Comparison of ENCODE assay signal across 11 mouse cellular contexts in the genomic region with DNA sequence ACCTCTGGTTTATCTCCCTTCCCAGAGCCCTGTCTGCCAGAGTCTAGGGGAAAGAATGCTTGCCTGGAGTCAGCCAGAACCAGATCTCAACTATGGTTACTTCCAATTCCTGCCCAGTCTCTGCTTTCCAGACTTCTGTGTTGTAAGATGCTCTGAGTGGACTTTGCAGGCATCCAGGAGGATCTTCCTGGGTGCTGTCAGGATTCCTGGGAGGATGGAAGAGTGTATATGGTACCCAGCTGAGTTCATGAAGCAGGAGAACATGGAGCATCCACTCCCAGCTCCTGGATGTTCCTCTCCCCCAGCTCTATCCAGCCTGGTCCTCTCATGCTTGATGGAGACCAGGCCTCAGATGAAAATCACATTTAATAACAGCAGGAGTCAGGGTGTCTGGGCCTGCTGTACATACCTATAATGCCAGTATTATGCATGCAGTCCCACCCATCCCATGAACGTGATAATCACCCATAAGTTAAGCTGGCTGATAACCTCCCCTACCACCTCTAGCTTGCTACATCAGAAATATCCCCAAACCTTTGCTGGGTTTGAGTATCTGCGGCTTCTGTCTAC.
DNase-seq lines count a peak whose midpoint lies in the region; ATAC-seq lines count a peak whose summit lies in the region.
"Had no signal": no experiment of that assay in that cellular context is flagged by ENCODE, and none has a peak within 500 bp of the region (broad histone marks: within the 10 kb centered on the region; RNA-seq: fewer than 3 reads in every experiment).

No protein-coding gene starts in this region.

- DNase-seq in kidney, postnatal 36 days = no peak
- no peak for DNase-seq in thymus, postnatal 0 days (ENCODE audit: low spot score)
- DNase-seq in cerebellum, adult 9-10 months = no peak

- no peak overlapping the region for H3K4me3 ChIP-seq in kidney, embryonic 14.5 days (ENCODE audit: low read length)
- H3K4me3 ChIP-seq in embryonic facial prominence, embryonic 13.5 days = no peak overlapping the region
- H3K4me3 ChIP-seq in intestine, embryonic 15.5 days (replicated peaks) = no peak overlapping the region
- no peak overlapping the region for H3K4me3 ChIP-seq in stomach, embryonic 14.5 days (ENCODE audit: low read depth, low read length)
- H3K4me3 ChIP-seq: forebrain, embryonic 10.5 days; left cerebral cortex, adult 2 months; liver, embryonic 13.5 days had no signal

- H3K4me1 ChIP-seq in kidney, embryonic 14.5 days (ENCODE audit: control insufficient read depth, insufficient read depth, low read length) = peaks cover 5% of the 10 kb centered on the region; the same call in 1 of the 2 replicates
- peaks cover 17% of the 10 kb centered on the region for H3K4me1 ChIP-seq in embryonic facial prominence, embryonic 13.5 days
- peaks cover 17% of the 10 kb centered on the region for H3K4me1 ChIP-seq in intestine, embryonic 15.5 days (replicated peaks)
- H3K4me1 ChIP-seq in stomach, embryonic 14.5 days (ENCODE audit: control insufficient read depth, insufficient read depth, low read length) = peaks cover 19% of the 10 kb centered on the region

- H3K9me3 ChIP-seq in kidney, embryonic 14.5 days (ENCODE audit: control insufficient read depth, low read length) = no peaks in the 10 kb centered on the region
- no peaks in the 10 kb centered on the region for H3K9me3 ChIP-seq in embryonic facial prominence, embryonic 13.5 days
- H3K9me3 ChIP-seq in intestine, embryonic 15.5 days = no peaks in the 10 kb centered on the region
- H3K9me3 ChIP-seq in stomach, embryonic 14.5 days (ENCODE audit: control insufficient read depth, low read depth, low read length) = no peaks in the 10 kb centered on the region
- H3K9me3 ChIP-seq: forebrain, embryonic 10.5 days; liver, embryonic 13.5 days had no signal

- WGBS in kidney, embryonic 14.5 days = 50% methylated on average over 2 of the region's 2 CpGs
- WGBS in embryonic facial prominence, embryonic 13.5 days = 24% methylated on average over 2 of the region's 2 CpGs
- WGBS in intestine, embryonic 15.5 days = 40% methylated on average over 2 of the region's 2 CpGs
- WGBS in stomach, embryonic 14.5 days = 33% methylated on average over 2 of the region's 2 CpGs

- 0 out of 2 replicates have a peak overlapping the region, but pooled peaks have one; percentile 18 for H3K27ac ChIP-seq in kidney, embryonic 14.5 days (ENCODE audit: low read depth, low read length)
- peak overlapping the region; percentile 85 for H3K27ac ChIP-seq in embryonic facial prominence, embryonic 13.5 days
- peak overlapping the region; percentile 38 for H3K27ac ChIP-seq in intestine, embryonic 15.5 days
- peak overlapping the region; percentile 33; the same call in 1 of the 2 replicates for H3K27ac ChIP-seq in stomach, embryonic 14.5 days (ENCODE audit: low read length)
- H3K27ac ChIP-seq: forebrain, embryonic 10.5 days; hindbrain, embryonic 14.5 days; left cerebral cortex, adult 2 months; liver, embryonic 13.5 days had no signal

- H3K9ac ChIP-seq in kidney, embryonic 14.5 days (ENCODE audit: low read depth, low read length) = no peak overlapping the region
- H3K9ac ChIP-seq in embryonic facial prominence, embryonic 13.5 days = no peak overlapping the region
- no peak overlapping the region for H3K9ac ChIP-seq in intestine, embryonic 15.5 days
- H3K9ac ChIP-seq in stomach, embryonic 14.5 days (replicated peaks; ENCODE audit: low read depth, low read length) = no peak overlapping the region
- H3K9ac ChIP-seq: hindbrain, embryonic 14.5 days; liver, embryonic 13.5 days had no signal

- no peaks in the 10 kb centered on the region for H3K27me3 ChIP-seq in kidney, embryonic 14.5 days (ENCODE audit: control insufficient read depth, insufficient read depth, low read length)
- H3K27me3 ChIP-seq in embryonic facial prominence, embryonic 13.5 days = no peaks in the 10 kb centered on the region
- H3K27me3 ChIP-seq in intestine, embryonic 15.5 days (replicated peaks) = no peaks in the 10 kb centered on the region
- H3K27me3 ChIP-seq in stomach, embryonic 14.5 days (ENCODE audit: control insufficient read depth, insufficient read depth, low read length) = no peaks in the 10 kb centered on the region
- H3K27me3 ChIP-seq: liver, embryonic 13.5 days had no signal

- ATAC-seq in kidney, embryonic 14.5 days (ENCODE audit: low FRiP score, low TSS enrichment) = no peak
- ATAC-seq in embryonic facial prominence, embryonic 13.5 days (ENCODE audit: insufficient number of reproducible peaks, insufficient read depth, low FRiP score, low TSS enrichment, low read depth) = no peak; the same call in 1 of the 2 replicates
- ATAC-seq in intestine, embryonic 15.5 days = peak; percentile 55; the same call in 1 of the 2 replicates
- ATAC-seq in stomach, embryonic 14.5 days (ENCODE audit: insufficient number of reproducible peaks, insufficient read depth, low FRiP score, low read depth) = peak; percentile 28; the same call in 1 of the 2 replicates

- H3K4me2 ChIP-seq in kidney, embryonic 14.5 days (replicated peaks; ENCODE audit: low read depth, low read length) = no peak overlapping the region
- 0 out of 2 replicates have a peak overlapping the region, but pooled peaks have one; percentile 18 for H3K4me2 ChIP-seq in embryonic facial prominence, embryonic 13.5 days
- H3K4me2 ChIP-seq in intestine, embryonic 15.5 days (replicated peaks) = no peak overlapping the region
- H3K4me2 ChIP-seq in stomach, embryonic 14.5 days (replicated peaks; ENCODE audit: low read depth, low read length) = no peak overlapping the region
- H3K4me2 ChIP-seq: hindbrain, embryonic 14.5 days; liver, embryonic 13.5 days had no signal

- H3K36me3 ChIP-seq in kidney, embryonic 14.5 days (ENCODE audit: control insufficient read depth, insufficient read depth, low read length) = no peaks in the 10 kb centered on the region
- H3K36me3 ChIP-seq in embryonic facial prominence, embryonic 13.5 days = no peaks in the 10 kb centered on the region
- no peaks in the 10 kb centered on the region for H3K36me3 ChIP-seq in intestine, embryonic 15.5 days
- H3K36me3 ChIP-seq in stomach, embryonic 14.5 days (ENCODE audit: control insufficient read depth, insufficient read depth, low read length) = no peaks in the 10 kb centered on the region
- H3K36me3 ChIP-seq: forebrain, embryonic 10.5 days; liver, embryonic 13.5 days had no signal

Comparison
In these comparisons a context has a peak if more than half of its experiments do, and no peak if none do; other contexts are left out.
1. ATAC-seq: peak in intestine, embryonic 15.5 days (single experiment) and stomach, embryonic 14.5 days (single experiment); none in kidney, embryonic 14.5 days (single experiment) and embryonic facial prominence, embryonic 13.5 days (single experiment).
2. H3K27ac ChIP-seq: peak in every context shown above with its lines; median percentile 85 in embryonic facial prominence, embryonic 13.5 days; 38 in intestine, embryonic 15.5 days; 33 in stomach, embryonic 14.5 days; 18 in kidney, embryonic 14.5 days.